Mouse (Mus musculus): Measurements from ENCODE around the gene Minos1. TPM values are rescaled to one million over a fixed set of nuclear protein-coding genes. Genes with fewer than 3 reads are reported as not detected.

Minos1 gene
- polyA plus RNA-seq, 1 experiment from 2014 or later = 523 TPM

GRCm38 (mm10) chr4:139053391-139053790 lies 77.5 kb downstream of the Minos1 start:
- H3K9ac ChIP-seq = no peak overlapping the region
- H3K36me3 ChIP-seq (ENCODE audit: poor library complexity, severe bottlenecking) = no peaks in the 10 kb centered on the region
- H3K4me2 ChIP-seq = no peak overlapping the region
- H3K9me3 ChIP-seq (replicated peaks) = no peaks in the 10 kb centered on the region
- H3K27me3 ChIP-seq = peaks cover 32% of the 10 kb centered on the region
- peaks cover 43% of the 10 kb centered on the region for H3K4me1 ChIP-seq
- 62% methylated on average over 5 of the region's 5 CpGs for WGBS
- H3K4me3 ChIP-seq = no peak overlapping the region
- ATAC-seq = no peak
- H3K27ac ChIP-seq = no peak overlapping the region

- WGBS = 76% methylated on average over 7 of the region's 7 CpGs
- H3K4me1 ChIP-seq = peaks cover 43% of the 10 kb centered on the region
- ATAC-seq = no peak
Measured at GRCm38 (mm10) chr4:139052796-139053195, 78.1 kb downstream of the Minos1 start.

More at GRCm38 (mm10) chr4:139052796-139053195, 78.1 kb downstream of the Minos1 start:
- peaks cover 26% of the 10 kb centered on the region for H3K27me3 ChIP-seq
- H3K4me2 ChIP-seq = no peak overlapping the region
- no peak overlapping the region for H3K4me3 ChIP-seq
- H3K36me3 ChIP-seq (ENCODE audit: poor library complexity, severe bottlenecking) = no peaks in the 10 kb centered on the region
- H3K27ac ChIP-seq = no peak overlapping the region
- no peak overlapping the region for H3K9ac ChIP-seq
- no peaks in the 10 kb centered on the region for H3K9me3 ChIP-seq (replicated peaks)

Other genes starting within 250 kb of the Minos1 start
- gene Otud3, start 217.2 kb downstream of the Minos1 start, polyA plus RNA-seq (2015; fragmentation: Nextera tagmentation; extraction: Ambion mirVana) = 2.5 and 3.6 TPM in 2 replicates
- 0.57 TPM in 1 of 2 replicates, not detected in the other for gene Rnf186, start 164.0 kb downstream of the Minos1 start, polyA plus RNA-seq (2015; fragmentation: Nextera tagmentation; extraction: Ambion mirVana)
- gene Tmco4, start 158.2 kb downstream of the Minos1 start, polyA plus RNA-seq (2015; fragmentation: Nextera tagmentation; extraction: Ambion mirVana) = 0.48 and 0.93 TPM in 2 replicates
- 0.11 and 0.18 TPM in 2 replicates for gene Htr6, start 55.5 kb downstream of the Minos1 start, polyA plus RNA-seq (2015; fragmentation: Nextera tagmentation; extraction: Ambion mirVana)
- 12.5 and 17.1 TPM in 2 replicates for gene Nbl1, start 38.1 kb downstream of the Minos1 start, polyA plus RNA-seq (2015; fragmentation: Nextera tagmentation; extraction: Ambion mirVana)
- gene Capzb, start 61.8 kb upstream of the Minos1 start, polyA plus RNA-seq (2015; fragmentation: Nextera tagmentation; extraction: Ambion mirVana) = 309 TPM in 2 replicates
- 10.1 and 12.6 TPM in 2 replicates for gene Pqlc2, start 179.6 kb upstream of the Minos1 start, polyA plus RNA-seq (2015; fragmentation: Nextera tagmentation; extraction: Ambion mirVana)
- 66.2 and 71.6 TPM in 2 replicates for gene Akr7a5, start 179.6 kb upstream of the Minos1 start, polyA plus RNA-seq (2015; fragmentation: Nextera tagmentation; extraction: Ambion mirVana)
- gene Mrto4, start 221.5 kb upstream of the Minos1 start, polyA plus RNA-seq (2015; fragmentation: Nextera tagmentation; extraction: Ambion mirVana) = 119 and 134 TPM in 2 replicates
- gene Emc1, start 221.5 kb upstream of the Minos1 start, polyA plus RNA-seq (2015; fragmentation: Nextera tagmentation; extraction: Ambion mirVana) = 29.3 and 31.5 TPM in 2 replicates
- 69.9 and 71.2 TPM in 2 replicates for gene Ubr4, start 221.5 kb upstream of the Minos1 start, polyA plus RNA-seq (2015; fragmentation: Nextera tagmentation; extraction: Ambion mirVana)

All from forebrain, embryonic 13.5 days (tissue).